Mouse (Mus musculus): ENCODE measurements around the gene Itpa. TPM values are rescaled to one million over a fixed set of nuclear protein-coding genes. Genes with fewer than 3 reads are reported as not detected.

Gene Itpa
- polyA plus RNA-seq, 1 experiment from 2014 or later, result 91.0 TPM

DNA sequence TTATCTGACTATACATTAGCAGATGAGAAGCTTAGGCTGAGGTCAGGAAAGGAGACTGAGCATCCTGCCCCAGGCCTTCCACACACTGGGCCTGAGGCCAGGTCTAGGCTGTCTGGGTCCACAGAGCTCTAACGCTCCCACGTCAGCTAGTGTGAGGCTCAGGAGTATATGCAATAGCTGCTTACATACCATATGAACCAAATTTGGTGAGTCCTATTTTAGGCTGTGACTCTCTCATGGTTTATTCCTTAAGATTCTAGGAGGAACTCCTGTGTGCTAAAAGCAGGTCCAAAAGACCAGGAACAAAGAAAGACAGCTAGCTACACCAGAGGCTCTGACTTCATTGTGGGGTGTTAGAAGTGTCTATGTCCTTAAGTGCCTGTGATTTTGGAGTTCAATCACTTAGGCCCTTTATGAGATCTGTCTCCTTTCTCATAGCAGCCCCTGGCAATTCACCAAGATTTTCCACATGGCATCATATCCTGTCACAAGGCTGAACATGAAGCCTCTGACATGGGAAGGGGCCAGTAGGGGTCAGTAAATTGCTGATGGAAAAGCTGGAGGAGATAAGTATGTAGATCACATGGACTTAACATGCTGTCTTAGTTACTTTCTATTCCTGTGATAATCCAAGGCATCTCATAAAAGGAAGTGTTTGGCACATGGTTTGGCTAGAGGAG is 61.6 kb downstream of the Itpa start:
- no peak overlapping the region for H3K4me3 ChIP-seq (ENCODE audit: low read depth, low read length)
- H3K9ac ChIP-seq (ENCODE audit: low read depth, low read length), result no peak overlapping the region
- H3K4me2 ChIP-seq, result no peak overlapping the region
- peaks cover 54% of the 10 kb centered on the region for H3K36me3 ChIP-seq (ENCODE audit: control insufficient read depth, insufficient read depth, low read length)
- ATAC-seq (replicated peaks; ENCODE audit: insufficient number of reproducible peaks, low FRiP score, low TSS enrichment), result no peak
- no peak overlapping the region for H3K27ac ChIP-seq (ENCODE audit: low read depth, low read length)
- H3K27me3 ChIP-seq (ENCODE audit: control insufficient read depth, insufficient read depth, low read length), result no peaks in the 10 kb centered on the region
- no peaks in the 10 kb centered on the region for H3K9me3 ChIP-seq (replicated peaks; ENCODE audit: control insufficient read depth, low read length)
- 95% methylated on average over 2 of the region's 2 CpGs for WGBS (ENCODE audit: insufficient replicate concordance)
- H3K4me1 ChIP-seq (ENCODE audit: control insufficient read depth, insufficient read depth, low read length), result no peaks in the 10 kb centered on the region

DNA sequence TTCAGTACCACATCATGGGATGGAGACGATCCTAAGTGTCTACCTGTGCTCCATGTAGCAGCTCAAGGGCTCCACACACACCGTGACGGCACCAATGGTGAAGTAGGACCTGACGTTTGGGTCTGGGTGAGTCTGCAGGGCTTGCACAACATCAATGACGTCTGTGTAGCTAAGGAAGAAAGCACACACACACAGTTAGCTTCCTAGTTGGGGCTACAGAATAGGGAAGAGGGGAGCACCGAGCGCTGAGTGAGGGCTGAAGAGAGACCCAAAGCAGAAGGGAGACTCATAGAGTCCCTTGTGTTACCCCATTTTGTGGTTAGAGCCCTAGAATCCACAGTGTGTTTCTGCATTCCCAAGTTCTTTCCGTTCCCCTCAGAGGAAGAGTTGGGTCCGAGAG is 63.3 kb downstream of the Itpa start:
- Histone ChIP-seq H3K4me1 (ENCODE audit: control insufficient read depth, insufficient read depth, low read length) (no peaks in the 10 kb centered on the region), H3K36me3 (ENCODE audit: control insufficient read depth, insufficient read depth, low read length) (peaks cover 59% of the 10 kb centered on the region), H3K4me2 (no peak overlapping the region), H3K9me3 (replicated peaks; ENCODE audit: control insufficient read depth, low read length) (no peaks in the 10 kb centered on the region), H3K27ac (ENCODE audit: low read depth, low read length) (no peak overlapping the region), H3K27me3 (ENCODE audit: control insufficient read depth, insufficient read depth, low read length) (no peaks in the 10 kb centered on the region), H3K4me3 (ENCODE audit: low read depth, low read length) (no peak overlapping the region), H3K9ac (ENCODE audit: low read depth, low read length) (no peak overlapping the region)
- ATAC-seq (replicated peaks; ENCODE audit: insufficient number of reproducible peaks, low FRiP score, low TSS enrichment), result no peak
- WGBS (ENCODE audit: insufficient replicate concordance), result 76% methylated on average over 9 of the region's 9 CpGs

Other genes with a start within 250 kb of the Itpa start
- gene Vps16, start 243.3 kb upstream of the Itpa start, polyA plus RNA-seq (2014; fragmentation: Nextera tagmentation; extraction: Ambion mirVana), result 45.1 and 52.0 TPM in 2 replicates
- 7.4 and 7.9 TPM in 2 replicates for gene Pced1a, start 242.9 kb upstream of the Itpa start, polyA plus RNA-seq (2014; fragmentation: Nextera tagmentation; extraction: Ambion mirVana)
- 72.9 and 79.7 TPM in 2 replicates for gene Ptpra, start 217.3 kb upstream of the Itpa start, polyA plus RNA-seq (2014; fragmentation: Nextera tagmentation; extraction: Ambion mirVana)
- 78.4 and 79.9 TPM in 2 replicates for gene Mrps26, start 103.9 kb upstream of the Itpa start, polyA plus RNA-seq (2014; fragmentation: Nextera tagmentation; extraction: Ambion mirVana)
- not detected in 2 replicates for gene Oxt, start 91.4 kb upstream of the Itpa start, polyA plus RNA-seq (2014; fragmentation: Nextera tagmentation; extraction: Ambion mirVana)
- 1.1 and 1.3 TPM in 2 replicates for gene Avp, start 85.1 kb upstream of the Itpa start, polyA plus RNA-seq (2014; fragmentation: Nextera tagmentation; extraction: Ambion mirVana)
- gene Fastkd5, start 37.6 kb upstream of the Itpa start, polyA plus RNA-seq (2014; fragmentation: Nextera tagmentation; extraction: Ambion mirVana), result 18.8 and 19.7 TPM in 2 replicates
- gene Ubox5, start 37.6 kb upstream of the Itpa start, polyA plus RNA-seq (2014; fragmentation: Nextera tagmentation; extraction: Ambion mirVana), result 8.9 and 10.4 TPM in 2 replicates
- 0.66 and 0.69 TPM in 2 replicates for gene Lzts3, start 24.8 kb upstream of the Itpa start, polyA plus RNA-seq (2014; fragmentation: Nextera tagmentation; extraction: Ambion mirVana)
- 41.3 and 44.7 TPM in 2 replicates for gene Ddrgk1, start 3.0 kb upstream of the Itpa start, polyA plus RNA-seq (2014; fragmentation: Nextera tagmentation; extraction: Ambion mirVana)
- gene Slc4a11, start 29.9 kb downstream of the Itpa start, polyA plus RNA-seq (2014; fragmentation: Nextera tagmentation; extraction: Ambion mirVana), result 0.17 and 0.32 TPM in 2 replicates
- gene 4930402H24Rik, start 238.8 kb downstream of the Itpa start, polyA plus RNA-seq (2014; fragmentation: Nextera tagmentation; extraction: Ambion mirVana), result 47.8 and 48.6 TPM in 2 replicates
- gene Atrn, start 238.9 kb downstream of the Itpa start, polyA plus RNA-seq (2014; fragmentation: Nextera tagmentation; extraction: Ambion mirVana), result 6.5 and 8.0 TPM in 2 replicates